Mouse (Mus musculus) spleen, adult 2 months (tissue): ENCODE results near the gene Anks3.

Experiments used
- CTCF ChIP-seq: fragments of 200-500 bp; IDR thresholded peaks from 2 replicates; pipeline ENCODE4 v1.5.1; 2011; ENCODE audit warnings: mild to moderate bottlenecking, inconsistent platforms; ENCODE audit not compliant: insufficient read depth, insufficient read length, insufficient replicate concordance; ENCODE audit errors: extremely low read depth
- POLR2A ChIP-seq: fragments of 200-500 bp; IDR thresholded peaks from 2 replicates; pipeline ENCODE4 v1.6.1; 2011; ENCODE audit warnings: low read depth, low read length, inconsistent platforms

DNA sequence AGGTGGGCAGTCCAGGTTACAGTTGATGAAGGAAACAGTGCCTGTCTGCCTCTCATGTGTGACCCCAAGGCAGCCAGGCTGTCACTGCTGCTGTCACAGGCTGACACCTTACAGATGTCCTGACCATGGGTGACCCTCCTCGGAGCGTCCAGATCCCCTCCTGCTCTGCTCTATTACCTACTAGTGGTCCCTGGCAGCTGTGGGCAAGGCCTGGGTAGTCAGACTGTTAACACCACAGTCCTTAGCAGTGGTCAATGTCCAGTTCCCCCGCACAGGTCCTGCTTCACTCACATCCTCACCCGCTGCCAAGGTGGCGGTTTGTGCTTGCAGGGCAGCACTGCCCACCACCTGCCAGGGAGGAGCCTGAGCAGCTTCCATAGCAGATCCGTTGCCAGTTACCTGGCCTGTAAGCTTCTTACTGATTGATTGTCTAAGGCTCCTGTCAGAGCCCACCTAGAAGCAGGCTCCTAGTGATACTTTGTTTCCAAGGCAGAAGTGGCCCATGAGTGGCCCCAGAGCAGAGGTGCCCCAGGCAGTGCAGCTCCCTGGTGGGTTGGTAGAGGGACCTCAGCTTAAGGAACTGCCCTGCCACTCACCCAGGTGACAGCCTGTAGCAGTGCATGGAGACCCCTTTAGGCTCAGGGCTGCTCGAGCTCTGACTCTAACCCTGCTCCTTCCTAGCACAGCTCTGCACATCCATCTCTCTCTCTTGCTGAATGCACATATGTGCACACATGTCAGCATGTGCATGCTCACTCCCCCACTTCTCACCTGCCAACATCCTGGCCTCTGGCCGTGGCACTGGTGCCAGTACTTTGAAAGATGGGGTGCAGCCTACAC, 26.4 kb downstream of the Anks3 start:
- TF ChIP-seq POLR2A, result no peak
- TF ChIP-seq CTCF, result no peak
